Mouse (Mus musculus) heart, postnatal 25 days (tissue): ENCODE measurements around the gene 1700029F12Rik. TPM values are rescaled to one million over a fixed set of nuclear protein-coding genes. Genes with fewer than 3 reads are reported as not detected.

Experiments
- DNase-seq: peaks from one replicate; pipeline ENCODE4 v3.0.0; 2022; ENCODE audit warnings: low spot score
- intact Hi-C: fragments of 180-260 bp; cut with DNase I; formaldehyde crosslinking; loops from one replicate; pipeline ENCODE4 v1.15.1; 2025
- total RNA-seq, 2 experiments: library from RNA; stranded (reverse); gene quantifications; 2 replicates each; pipeline ENCODE4 v1.2.3; 2021

Gene 1700029F12Rik
- total RNA-seq, 2 experiments from 2014 or later: not detected

DNA sequence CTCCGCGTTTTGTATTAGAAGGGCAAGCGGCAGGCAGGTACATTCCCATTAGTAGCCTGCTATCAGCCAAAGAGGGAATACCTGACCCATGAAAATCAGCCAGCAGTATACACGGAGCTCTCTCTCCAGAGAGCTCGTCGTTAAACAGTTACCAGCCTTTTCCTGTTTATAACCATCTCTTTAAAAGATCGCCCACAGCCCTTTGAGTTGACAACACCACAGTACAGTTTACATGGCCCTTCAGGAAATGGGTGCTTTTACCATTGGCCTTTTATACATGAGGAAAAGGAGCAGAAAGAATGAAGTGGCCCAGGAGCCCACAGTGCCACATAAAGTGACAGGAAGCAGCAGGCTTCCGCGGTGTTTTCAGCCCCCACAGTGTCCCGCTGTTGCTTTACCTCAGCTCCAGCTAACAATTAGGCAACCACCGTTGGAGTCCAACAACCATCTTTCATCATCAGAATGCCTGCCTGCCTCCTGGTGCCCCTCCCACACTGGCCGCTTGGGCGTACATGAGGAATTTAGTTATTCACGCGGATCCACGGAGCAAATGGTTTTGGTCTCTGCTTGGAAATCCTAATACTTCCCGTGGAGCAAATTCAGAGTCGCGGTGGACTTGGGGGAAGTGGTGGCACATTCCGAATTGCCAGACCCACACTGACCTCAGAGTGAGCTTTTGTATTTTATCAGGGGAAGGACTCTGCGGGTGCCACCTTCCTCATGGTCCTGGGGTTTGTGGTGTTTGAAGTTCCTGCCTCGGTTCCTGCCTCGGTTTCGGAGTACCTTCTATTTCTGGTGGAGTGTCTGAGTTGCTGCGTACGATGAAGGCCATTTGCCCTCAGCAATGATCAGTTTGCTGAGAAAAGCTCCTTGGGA, 50.7 kb downstream of the 1700029F12Rik start:
- DNase-seq: no peak
- intact Hi-C loops: no loop called here

DNA sequence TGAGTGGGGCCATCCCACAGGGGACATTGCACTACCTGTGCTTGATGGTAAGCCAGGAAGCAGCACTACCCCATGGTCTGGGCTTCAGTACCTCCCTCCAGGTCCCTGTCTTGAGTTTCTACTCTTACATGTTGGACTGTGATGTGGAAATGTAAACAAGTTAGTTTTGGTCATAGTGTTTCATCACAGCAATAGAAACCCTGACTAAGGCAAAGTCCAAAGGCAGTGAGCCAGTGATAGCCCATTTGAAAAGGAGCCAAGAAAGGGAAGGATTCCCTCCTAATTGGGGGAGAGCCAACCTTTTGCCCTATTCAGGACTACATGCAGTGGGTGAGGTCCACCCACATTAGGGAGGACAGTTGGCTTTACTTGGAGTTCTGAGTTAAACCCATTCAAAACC, 53.6 kb downstream of the 1700029F12Rik start:
- intact Hi-C loops: no loop called here
- DNase-seq: no peak

DNA sequence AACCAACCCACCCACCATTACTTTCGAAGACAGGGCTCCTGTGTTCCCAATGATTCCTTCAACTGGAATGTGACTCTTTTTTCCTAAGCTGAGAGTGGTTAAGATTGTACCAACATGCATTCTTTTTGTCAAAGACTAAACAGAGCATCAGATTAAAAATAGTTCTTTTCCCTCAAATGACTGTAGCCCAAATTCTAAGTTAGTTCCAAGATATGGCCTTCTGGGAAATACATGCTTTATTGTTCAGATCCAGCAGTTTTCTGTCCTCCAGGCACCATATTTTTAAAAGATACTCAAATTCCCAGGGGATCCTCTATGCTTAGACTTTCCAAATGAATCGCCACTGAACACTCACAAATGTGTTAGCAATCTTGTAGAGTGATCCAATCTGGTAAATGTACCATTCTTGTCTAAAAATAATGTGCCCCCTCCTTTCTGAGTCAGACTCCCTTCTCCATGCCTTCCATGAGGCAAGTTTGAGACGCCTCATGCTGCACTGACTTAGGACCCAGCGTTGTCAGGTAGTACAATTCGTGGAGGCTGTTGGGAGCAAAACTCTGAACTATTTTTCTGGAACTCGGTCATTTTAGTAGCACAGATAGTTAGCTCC, 57.1 kb downstream of the 1700029F12Rik start:
- DNase-seq: no peak
- intact Hi-C loops: no loop called here

DNA sequence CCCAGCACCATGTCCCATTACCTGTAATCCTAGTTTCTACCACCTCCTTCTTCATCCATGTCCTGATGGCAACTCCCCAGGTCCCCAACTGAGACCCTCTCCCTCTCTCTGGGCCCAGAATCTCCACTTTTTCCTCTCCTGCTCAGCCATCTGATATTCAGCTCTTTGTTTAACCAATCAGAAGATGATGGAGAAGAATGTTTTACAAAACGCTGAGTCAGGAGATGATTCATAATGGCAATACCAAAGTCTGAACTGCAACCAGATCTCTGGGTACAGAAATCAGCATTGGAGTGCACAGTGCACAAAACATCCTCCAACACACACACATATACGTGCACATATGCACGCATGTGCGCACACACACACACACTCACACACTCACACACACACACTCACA, 60.8 kb downstream of the 1700029F12Rik start:
- no peak for DNase-seq
- intact Hi-C loops: no loop called here

Other genes with a start within 250 kb of the 1700029F12Rik start
- gene Gcnt4, start 109.7 kb downstream of the 1700029F12Rik start, total RNA-seq: under 1 TPM; 0.10 to 0.11 TPM
- under 1 TPM; 0.10 to 0.20 TPM for gene Fam169a, start 32.9 kb upstream of the 1700029F12Rik start, total RNA-seq
- 10 to 100 TPM in 1 of 2 experiments, not detected in 1; 10.5 TPM for gene Gm6169, start 64.9 kb upstream of the 1700029F12Rik start, total RNA-seq
- 10 to 100 TPM; 49.0 to 51.3 TPM for gene Gfm2, start 103.6 kb upstream of the 1700029F12Rik start, total RNA-seq
- 10 to 100 TPM; 42.8 to 43.9 TPM for gene Nsa2, start 103.6 kb upstream of the 1700029F12Rik start, total RNA-seq
- 10 to 100 TPM; 20.8 to 23.2 TPM for gene Hexb, start 164.0 kb upstream of the 1700029F12Rik start, total RNA-seq
- gene Enc1, start 206.7 kb upstream of the 1700029F12Rik start, total RNA-seq: 1 to 10 TPM; 5.6 to 6.4 TPM